Mouse (Mus musculus): Measurements from ENCODE around the gene Hyal1. TPM values are rescaled to one million over a fixed set of nuclear protein-coding genes. Genes with fewer than 3 reads are reported as not detected.

The Hyal1 gene
- total RNA-seq (2023): 1.5 TPM

DNA sequence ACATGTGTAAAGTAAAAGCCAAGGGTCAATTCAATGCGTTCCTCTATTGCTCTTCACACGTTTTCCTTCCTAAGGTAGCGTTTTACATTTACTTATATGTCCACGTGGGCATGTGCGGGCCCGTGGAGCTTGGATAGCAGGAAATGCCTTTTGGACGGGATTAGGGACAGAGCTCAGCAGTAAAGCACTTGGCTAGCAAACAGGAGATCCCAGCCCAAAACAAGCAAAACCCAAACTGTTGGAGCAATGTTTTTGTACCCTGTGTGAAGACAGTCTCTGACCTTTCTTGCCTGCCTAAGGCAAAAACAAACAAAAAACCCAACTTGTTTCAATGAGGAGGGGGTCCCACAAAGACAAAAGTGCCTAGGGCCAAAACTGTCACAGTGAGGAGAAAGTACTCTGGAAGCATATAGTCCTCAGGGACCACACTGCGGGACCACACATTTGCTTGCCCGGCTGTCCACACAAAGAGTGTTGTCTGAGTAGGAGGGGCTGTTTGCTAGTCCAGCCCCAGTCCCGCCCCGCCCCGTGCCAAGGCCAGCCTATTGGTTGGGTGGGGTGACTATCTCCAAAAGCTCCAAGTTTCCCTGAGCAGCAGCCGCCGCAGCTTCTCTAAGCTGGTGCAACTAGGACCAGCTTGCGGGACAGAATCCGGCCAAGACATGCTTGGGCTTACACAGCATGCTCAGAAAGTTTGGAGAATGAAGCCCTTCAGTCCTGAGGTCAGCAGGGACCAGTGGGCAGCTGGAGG lies at the start of gene Hyal1:
Hyal1 (plus strand) TSS at position 571 of the 751 bp plus-strand sequence.

DNA sequence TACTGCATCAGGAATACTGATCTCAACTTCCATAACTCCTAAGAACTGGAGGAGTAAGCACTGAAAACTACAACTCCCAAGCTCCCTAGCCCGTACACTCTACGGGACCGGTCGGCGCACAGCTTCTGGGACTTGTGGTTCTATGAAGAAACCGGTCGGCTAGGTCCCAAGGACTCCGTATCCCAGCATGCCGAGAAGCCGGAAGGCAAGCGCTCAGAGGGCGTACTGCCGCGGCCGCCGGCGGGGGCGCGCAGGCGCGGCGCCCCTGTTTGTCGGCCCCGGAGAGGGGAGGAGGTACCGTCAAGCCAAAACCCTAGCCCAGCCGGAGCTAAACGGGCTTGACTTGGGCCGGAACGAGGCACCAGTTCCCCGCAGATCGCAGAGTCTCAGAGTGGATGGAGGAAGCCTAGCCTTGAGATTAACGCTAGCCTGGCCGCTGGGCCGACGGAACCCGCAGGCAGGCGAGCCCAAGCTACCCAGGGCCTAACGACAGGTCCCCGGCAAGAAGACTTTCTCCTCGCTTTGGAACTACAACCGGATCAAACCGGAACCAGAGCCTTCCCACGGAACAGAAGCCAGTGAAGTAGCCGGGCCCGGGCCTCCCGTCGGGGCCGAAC lies 42.8 kb upstream of the Hyal1 start, which contains the start of gene Tmem115:
Tmem115 (plus strand) TSS at position 155 of the 617 bp plus-strand sequence.

DNA sequence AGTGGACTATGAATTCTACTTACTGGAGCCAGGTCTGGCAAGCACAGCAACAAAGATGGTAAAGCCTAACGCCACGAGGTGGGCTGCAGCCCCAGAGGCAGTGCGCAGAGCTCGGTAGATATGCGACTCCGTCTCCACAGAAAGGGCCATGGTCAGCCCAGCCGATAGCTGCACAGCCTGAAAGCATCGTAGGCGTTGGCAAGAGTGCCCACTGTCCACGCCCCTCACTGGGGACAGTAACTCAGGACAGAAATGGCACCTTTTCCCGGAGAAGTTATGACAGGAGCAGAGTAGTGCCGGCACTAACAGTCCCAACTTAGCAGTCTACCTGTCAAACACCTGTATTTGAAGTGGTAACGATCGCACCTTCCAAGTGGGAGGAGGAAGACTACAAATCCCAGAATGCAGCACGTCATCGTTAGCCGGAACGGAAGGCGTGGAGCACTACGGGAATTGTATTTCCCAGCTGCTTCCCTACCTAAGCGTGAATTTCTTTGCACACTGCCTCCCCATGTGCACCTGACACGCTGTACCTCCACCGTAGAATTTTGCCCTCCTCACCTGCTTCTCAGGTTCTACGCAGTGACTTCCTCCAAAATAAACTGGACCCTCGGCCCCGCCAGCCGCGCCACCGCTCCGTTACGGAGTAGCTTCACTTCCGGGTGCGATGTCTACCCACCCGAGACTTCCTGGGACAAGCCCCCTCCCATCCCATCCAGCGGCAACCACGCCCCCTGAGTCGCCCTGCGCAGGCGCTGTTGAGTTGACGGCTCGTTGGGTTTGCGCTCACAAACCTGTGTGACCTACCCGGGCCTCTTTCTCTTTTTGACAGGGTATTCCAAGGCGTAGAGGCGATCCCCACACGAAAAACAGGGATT lies 35.0 kb upstream of the Hyal1 start, which contains the start of the genes Cyb561d2 and Nprl2:
Cyb561d2 (minus strand) TSS at position 720 of the 878 bp plus-strand sequence.
Nprl2 (plus strand) TSS at position 753 of the 878 bp plus-strand sequence.

DNA sequence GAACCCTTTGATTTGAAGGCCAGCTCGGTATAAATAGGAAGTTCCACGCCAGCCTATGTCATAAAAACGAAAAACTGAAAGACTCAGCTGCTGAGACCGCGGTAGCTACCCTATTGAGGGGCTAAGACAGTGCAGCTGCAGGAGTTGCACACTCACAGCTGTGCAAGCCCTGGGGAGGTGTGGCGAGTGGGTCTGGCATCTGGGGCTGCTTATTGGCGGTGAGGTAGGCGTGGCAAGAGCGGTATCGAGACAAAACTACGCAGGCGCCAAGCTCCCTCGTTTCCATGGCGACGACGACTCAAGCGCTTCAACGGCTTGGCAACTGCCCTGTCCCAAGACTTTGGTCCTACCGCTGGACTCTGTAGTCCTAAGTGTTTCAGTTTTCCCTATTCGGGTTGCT lies 29.7 kb upstream of the Hyal1 start, which contains the start of gene Zmynd10:
Zmynd10 (plus strand) TSS at position 273 of the 400 bp plus-strand sequence.

DNA sequence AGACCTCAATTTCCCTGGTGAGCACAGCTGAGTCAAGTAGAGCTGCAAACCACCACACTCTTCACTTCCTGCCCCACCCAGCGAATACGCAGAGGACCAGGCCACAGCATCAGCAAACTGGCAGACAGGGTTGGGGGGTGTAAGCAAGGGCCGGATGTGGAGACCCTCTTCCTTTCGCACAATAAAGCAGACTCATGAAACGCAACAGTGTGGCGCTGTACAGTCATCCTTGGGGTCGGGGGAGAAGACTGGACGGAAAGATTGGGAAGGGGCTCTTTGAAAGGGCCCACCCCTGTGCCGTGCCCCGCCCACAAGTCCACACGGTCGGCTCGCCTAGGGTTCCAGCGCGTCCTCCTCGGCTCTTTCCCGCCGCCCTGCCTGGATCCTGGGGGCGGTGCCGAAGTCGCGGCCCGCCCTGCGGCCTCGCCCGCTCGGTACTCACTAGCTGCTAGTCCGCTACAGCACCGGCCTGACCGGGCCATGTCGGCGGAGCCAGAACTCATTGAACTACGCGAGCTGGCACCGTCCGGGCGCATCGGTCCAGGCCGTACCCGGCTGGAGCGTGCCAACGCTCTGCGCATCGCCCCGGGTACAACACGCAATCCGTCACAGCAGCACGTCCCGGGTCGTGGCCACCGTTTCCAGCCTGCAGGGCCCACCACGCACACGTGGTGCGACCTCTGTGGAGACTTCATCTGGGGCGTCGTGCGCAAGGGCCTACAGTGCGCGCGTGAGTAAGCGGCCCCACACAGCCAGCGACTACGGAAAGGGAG lies 25.4 kb upstream of the Hyal1 start, which contains the start of gene Rassf1:
Rassf1 (plus strand) TSS at position 439 of the 773 bp plus-strand sequence.

DNA sequence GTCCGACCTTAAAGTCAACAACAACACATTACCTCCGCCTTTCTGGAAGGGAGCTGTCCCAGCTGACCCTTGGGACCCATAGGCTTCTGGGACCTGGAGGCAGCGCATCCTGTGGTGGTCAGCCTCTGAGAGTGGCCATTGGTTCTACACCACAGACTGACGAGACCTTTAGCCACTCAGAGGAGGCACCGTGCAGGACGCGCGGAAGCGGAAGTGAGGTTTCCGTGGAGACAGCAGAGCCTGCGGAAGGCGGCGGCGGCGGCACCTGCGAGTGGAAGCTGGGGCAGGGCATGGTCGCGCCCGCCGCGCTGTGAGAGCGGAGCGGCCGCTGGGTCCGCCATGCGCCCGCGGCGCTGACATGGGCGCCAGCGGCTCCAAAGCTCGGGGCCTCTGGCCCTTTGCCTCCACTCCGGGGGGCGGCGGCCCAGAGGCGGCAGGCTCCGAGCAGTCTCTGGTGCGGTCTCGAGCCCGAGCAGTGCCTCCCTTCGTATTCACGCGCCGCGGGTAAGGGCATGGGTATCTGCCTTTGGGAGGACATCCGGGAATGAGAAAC lies 13.6 kb upstream of the Hyal1 start, which contains the start of gene Tusc2:
Tusc2 (plus strand) TSS at position 227 of the 553 bp plus-strand sequence.

DNA sequence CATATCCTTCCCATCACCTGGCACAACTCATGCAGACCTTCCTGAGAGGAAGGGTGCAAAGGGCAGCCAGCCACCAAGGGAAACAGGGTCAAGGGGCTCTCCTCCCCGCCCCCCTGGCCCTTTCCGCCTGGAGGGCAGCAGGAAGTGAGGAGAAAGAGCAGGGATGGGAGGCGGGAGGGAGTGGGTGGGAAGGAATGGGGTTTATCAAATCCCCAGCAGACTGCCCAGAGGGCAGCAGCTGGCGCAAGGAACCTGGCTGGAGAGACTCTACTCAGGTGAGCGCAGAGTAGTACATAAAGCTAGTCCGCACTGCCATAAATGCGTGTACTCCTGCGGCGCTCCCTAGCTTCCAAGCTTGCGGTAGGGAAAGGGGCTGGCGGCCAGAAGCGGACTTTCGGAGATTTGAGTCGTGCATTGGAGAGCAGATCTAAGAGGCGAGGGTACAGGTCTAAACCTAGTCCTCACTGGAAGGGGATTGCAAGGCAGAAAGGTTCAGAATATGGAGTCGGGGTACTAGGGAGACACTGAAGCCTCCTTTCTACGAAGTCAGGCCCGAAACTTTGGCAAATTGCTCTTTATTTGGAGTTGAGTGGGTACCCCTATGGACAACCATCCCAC lies 8.9 kb upstream of the Hyal1 start, which contains the start of gene Hyal2:
Hyal2 (plus strand) TSS at position 244 of the 618 bp plus-strand sequence.

DNA sequence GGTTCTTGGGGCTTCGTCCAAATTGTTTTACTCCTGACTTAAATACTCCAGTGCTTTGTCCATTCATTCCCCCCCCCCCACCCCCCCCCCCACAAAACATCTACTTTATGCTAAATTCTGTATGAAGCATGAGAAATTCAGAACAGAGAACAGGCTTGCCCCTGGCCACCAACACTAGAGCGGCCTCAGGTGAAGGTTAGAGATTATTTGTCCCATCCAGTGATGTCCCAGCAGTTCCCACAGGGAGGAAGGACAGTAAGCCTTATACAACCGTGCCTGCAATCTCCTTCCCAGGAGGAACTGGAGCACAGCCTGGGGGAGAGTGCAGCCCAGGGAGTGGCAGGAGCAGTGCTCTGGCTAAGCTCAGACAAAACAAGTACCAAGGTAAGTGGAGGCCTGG lies 1.9 kb downstream of the Hyal1 start, which contains the start of gene Naa80:
Naa80 (plus strand) TSS at position 301 of the 400 bp plus-strand sequence.

DNA sequence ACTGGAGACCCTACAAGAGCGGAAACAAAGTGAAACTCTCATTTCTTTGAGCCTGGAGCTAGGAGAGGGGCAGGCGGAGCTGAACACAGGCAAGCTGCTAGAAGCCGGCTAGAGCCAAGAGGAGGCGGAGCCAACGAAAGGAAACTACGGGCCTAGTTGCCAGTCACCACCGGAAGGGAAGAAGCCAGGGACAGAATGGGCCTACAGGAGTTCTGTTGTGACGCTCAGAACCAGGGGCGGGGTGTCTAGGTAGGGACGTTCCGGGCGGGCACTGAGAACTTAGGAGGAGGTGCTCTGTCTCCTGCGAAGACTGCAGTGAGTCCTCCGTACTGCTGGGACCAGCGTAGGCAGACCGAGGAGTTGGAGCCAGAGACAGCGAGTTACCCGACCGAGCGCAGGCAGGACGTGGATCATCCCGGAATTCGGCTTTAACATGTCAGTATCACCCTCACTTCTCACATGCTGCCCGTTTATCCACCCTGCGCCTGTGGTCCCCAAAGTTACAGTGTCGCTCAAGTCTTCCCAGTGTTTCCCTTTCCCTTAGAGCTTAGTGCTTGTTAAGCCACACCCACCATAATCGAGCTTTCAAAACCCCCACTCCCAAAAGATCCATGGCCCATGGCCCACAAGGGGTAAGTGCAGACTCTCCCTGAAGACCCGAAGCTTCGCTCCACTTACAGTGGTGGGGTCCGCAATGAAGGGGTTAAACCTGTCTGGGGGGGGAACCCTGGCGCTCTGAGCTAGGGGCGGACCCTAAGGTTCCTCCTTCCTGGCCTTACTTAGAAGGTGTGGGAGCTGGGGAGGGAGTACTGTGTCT lies 4.0 kb downstream of the Hyal1 start, which contains the start of gene Hyal3:
Hyal3 (plus strand) TSS at position 318 of the 817 bp plus-strand sequence.

DNA sequence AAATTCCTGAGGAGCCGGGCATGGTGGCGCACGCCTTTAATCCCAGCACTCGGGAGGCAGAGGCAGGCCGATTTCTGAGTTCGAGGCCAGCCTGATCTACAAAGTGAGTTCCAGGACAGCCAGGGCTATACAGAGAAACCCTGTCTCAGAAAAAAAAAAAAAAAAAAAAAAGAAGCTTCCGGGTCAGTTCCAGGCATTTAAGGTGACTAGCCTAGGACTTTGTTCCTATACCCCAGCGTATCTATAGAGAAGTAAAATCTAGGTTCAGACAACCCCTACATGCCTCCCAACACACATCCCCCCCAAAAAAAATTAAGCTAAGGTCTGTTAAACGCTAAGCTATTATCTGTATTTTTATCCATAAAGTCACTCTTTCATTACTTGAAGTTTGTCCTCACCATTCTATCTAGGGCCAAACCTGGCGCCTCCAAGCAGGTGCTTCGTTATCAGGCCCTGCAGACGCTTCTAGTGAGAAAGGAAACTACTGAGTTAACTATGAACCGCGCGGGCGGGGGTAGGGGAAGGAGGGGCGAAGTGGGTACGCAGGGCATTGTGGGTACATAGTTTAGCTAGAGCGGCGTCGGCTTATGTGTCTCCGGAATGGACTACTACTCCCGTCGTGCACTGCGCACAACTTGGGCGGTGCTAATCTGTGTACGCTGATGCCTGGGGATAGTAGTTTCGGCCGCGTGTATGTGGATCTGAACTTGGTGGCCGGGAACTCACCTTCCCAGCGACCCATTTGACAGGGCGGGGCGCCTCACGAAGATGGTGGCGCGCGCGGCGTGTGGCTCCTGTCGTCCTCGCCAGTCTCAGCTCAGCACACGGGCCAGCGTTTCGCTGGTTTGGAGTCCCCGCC lies 10.5 kb downstream of the Hyal1 start, which contains the start of gene Ifrd2:
Ifrd2 (plus strand) TSS at position 669 of the 859 bp plus-strand sequence.

DNA sequence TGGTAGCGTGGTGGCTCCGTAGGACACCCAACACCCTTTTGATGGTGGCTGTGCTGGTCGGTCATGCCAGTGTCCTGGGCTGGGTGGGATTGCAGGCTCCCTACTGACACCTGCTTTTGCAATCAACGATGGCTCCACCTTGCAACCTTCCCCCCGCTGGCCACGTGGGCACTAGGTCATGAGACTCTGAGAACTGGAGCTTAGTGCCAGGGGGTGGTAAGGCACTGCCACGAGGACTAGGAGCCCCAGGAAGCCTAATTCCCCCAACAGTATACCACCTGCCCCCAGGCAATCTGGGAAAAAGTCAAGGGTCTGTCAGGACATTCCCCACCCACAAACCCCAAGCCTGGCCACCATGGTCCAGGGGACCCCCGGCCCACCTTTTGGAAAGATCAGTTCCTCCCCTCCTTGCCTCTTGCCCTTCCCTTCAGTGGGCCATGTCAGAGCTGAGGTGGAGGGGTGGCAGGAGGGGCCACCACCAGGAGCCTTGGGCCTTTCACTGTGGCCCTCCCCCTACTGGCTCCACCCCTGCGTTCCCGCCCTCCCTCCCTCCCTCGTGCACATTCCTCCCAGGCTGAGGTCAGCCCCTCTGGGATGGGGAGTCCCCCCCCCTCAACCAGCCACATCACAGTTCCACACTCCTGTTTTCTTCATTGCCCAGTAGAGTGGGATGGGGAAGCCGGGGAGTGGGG lies 32.2 kb downstream of the Hyal1 start, which contains the start of gene Sema3b:
Sema3b (minus strand) TSS at position 489 of the 692 bp plus-strand sequence.

Other genes with a start within 250 kb of the Hyal1 start
- gene Hemk1, start 238.6 kb upstream of the Hyal1 start, total RNA-seq (2023): 10.6 TPM
- gene 6430571L13Rik, start 236.3 kb upstream of the Hyal1 start, total RNA-seq (2023): 0.18 TPM
- gene Cacna2d2, start 177.3 kb upstream of the Hyal1 start, total RNA-seq (2023): 2.9 TPM
- 29.4 TPM for gene Tmem115, start 43.0 kb upstream of the Hyal1 start, total RNA-seq (2023)
- 15.3 TPM for gene Cyb561d2, start 34.7 kb upstream of the Hyal1 start, total RNA-seq (2023)
- 23.7 TPM for gene Nprl2, start 34.7 kb upstream of the Hyal1 start, total RNA-seq (2023)
- 1.8 TPM for gene Zmynd10, start 29.6 kb upstream of the Hyal1 start, total RNA-seq (2023)
- 65.1 TPM for gene Rassf1, start 25.4 kb upstream of the Hyal1 start, total RNA-seq (2023)
- gene Tusc2, start 13.7 kb upstream of the Hyal1 start, total RNA-seq (2023): 16.1 TPM
- gene Hyal2, start 9.0 kb upstream of the Hyal1 start, total RNA-seq (2023): 7.9 TPM
- gene Naa80, start 2.0 kb downstream of the Hyal1 start, total RNA-seq (2023): 11.5 TPM
- 1.8 TPM for gene Hyal3, start 3.9 kb downstream of the Hyal1 start, total RNA-seq (2023)
- gene Ifrd2, start 10.7 kb downstream of the Hyal1 start, total RNA-seq (2023): 27.3 TPM
- not detected for gene Sema3b, start 32.3 kb downstream of the Hyal1 start, total RNA-seq (2023)
- gene Gnai2, start 58.4 kb downstream of the Hyal1 start, total RNA-seq (2023): 447 TPM
- not detected for gene Slc38a3, start 92.6 kb downstream of the Hyal1 start, total RNA-seq (2023)
- gene Gnat1, start 102.8 kb downstream of the Hyal1 start, total RNA-seq (2023): 1.3 TPM
- 0.86 TPM for gene Sema3f, start 133.5 kb downstream of the Hyal1 start, total RNA-seq (2023)
- 256 TPM for gene Rbm5, start 194.1 kb downstream of the Hyal1 start, total RNA-seq (2023)

Data from CD8-positive naive resting alpha-beta T cell, adult 57 days (primary cell).